Mouse (Mus musculus) skeletal muscle tissue, adult 2 months (tissue): Measurements from ENCODE around the gene Polr2b.
A peak's percentile ranks its signal among the peaks of the same experiment; 100 is the strongest.

ENCODE experiments used
- DNase-seq: peaks from one replicate; pipeline ENCODE4 v3.0.0-alpha.2; 2012; ENCODE audit warnings: low read depth, low spot score

The Polr2b gene

GRCm38 (mm10) chr5:77386596-77387413, 76.9 kb downstream of the Polr2b start:
- DNase-seq, result no peak

- no peak for DNase-seq
These were observed 77.4 kb downstream of the Polr2b start for GRCm38 (mm10) chr5:77387414-77387704.

DNA sequence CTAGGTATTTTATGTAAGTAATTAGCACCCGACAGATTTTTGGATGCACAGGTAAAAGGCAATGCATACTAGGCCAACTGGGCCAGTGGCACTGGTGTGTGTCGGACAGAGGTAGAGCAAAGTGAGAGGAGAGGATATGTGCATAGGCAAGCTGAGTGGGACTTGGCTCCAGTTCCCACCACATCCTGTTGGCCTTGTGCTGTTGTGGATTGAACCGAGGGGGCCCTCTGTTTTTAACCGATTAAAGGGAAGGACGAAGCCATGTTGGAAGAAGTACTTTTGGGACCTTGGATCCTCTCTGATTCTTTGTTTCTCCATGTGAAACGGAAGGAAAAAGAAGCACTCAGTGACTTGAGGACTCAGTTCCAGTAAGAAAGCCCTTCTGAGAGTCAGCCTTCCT, 78.4 kb downstream of the Polr2b start:
- DNase-seq, result no peak

DNA sequence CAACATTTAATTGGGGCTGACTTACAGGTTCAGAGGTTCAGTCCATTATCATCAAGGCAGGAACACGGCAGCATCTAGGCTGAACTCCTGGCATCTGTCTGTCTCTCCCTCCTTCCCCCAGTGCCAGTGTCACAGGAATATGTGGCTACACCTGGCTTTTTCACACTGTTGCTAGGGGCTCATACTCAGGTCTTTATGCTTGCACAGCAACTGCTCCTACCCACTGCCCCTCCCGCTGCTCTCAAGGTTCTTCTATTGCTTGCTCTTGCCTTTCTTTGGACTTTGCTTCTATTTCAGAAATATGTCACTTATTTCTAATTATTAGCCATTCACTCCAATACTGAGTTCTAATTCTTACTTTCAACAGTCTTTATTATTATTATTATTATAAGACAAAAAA, 80.3 kb downstream of the Polr2b start:
- DNase-seq, result no peak

GRCm38 (mm10) chr5:77393094-77393619, 83.2 kb downstream of the Polr2b start:
- peak; percentile 18 for DNase-seq

DNA sequence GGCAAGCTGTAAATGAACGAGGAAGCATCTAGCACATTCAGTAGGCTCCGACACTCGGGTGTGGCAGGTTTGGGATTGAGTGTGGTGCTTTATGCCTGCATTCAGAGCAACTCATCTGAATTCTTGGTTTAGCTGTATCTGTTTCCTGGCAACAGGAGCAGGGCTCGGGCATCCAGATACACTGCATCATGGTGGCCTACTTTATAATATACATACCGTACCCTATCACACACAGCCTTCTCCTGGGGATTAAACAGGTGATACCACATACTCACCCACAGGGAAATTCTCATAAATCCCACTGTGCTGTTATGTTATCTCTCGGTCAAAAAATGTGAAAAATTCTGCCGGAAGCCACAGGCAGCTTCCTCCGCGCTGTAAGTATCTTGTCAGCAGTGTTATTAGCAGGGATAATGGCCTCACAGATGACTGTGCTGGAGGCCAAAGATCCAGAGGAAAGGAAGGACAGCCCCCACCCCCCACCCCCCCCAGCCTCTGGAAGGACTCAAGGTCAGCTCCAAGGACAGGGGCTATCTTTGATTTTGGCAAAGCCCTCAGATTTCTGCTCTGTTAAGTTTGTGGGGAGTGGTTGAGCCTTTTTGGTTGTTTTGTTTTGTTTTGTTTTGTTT, 84.2 kb downstream of the Polr2b start:
- no peak for DNase-seq

- DNase-seq, result no peak
These were observed 88.5 kb downstream of the Polr2b start for GRCm38 (mm10) chr5:77398285-77399057.
